Mouse (Mus musculus) liver, embryonic 14.5 days (tissue): ENCODE measurements around the gene Rassf1. TPM values are rescaled to one million over a fixed set of nuclear protein-coding genes. Genes with fewer than 3 reads are reported as not detected.

Experiments
- ATAC-seq: fragments of 200-750 bp; cut with Nextera tagmentation; 2 replicates; pipeline ENCODE4 v1.8.0; 2017; ENCODE audit warnings: moderate number of reproducible peaks, mild to moderate bottlenecking, moderate library complexity; ENCODE audit not compliant: insufficient read depth
- DNase-seq, 3 experiments: peaks; one replicate each; pipeline ENCODE4 v3.0.0-alpha.2; 2012 to 2013; ENCODE audit warnings: low read depth in 3 of 3, low spot score in 3 of 3
- H3K27ac ChIP-seq: fragments of 300-500 bp; sonication (generic); 2 replicates; pipeline ENCODE4 v1.5.1; 2014; ENCODE audit warnings: moderate library complexity, mild to moderate bottlenecking, control low read depth, inconsistent platforms
- H3K27me3 ChIP-seq: fragments of 300-500 bp; sonication (generic); 2 replicates; pipeline ENCODE4 v1.6.1; 2014; ENCODE audit warnings: mild to moderate bottlenecking, low read length, moderate library complexity; ENCODE audit not compliant: control insufficient read depth, insufficient read depth
- H3K36me3 ChIP-seq: fragments of 300-500 bp; sonication (generic); replicated peaks from 2 replicates; pipeline ENCODE4 v1.6.1; 2014; ENCODE audit warnings: low read depth; ENCODE audit not compliant: control insufficient read depth, insufficient read depth
- H3K4me1 ChIP-seq, 2 experiments: fragments of 200-500 bp in 1 of 2; fragments of 300-500 bp in 1 of 2; sonication (generic) in 1 of 2; replicated peaks; 2 replicates each; pipeline ENCODE4 v1.6.1; 2012 to 2014; ENCODE audit warnings: antibody characterized with exemption in 1 of 2, inconsistent platforms in 1 of 2, low read length in 1 of 2; ENCODE audit not compliant: control insufficient read depth in 2 of 2, insufficient read depth in 2 of 2
- H3K4me2 ChIP-seq: fragments of 300-500 bp; sonication (generic); 2 replicates; pipeline ENCODE4 v1.6.1; 2014; ENCODE audit warnings: low read depth, mild to moderate bottlenecking, control low read depth, moderate library complexity
- H3K4me3 ChIP-seq, 2 experiments: fragments of 200-500 bp in 1 of 2; fragments of 300-500 bp in 1 of 2; sonication (generic) in 1 of 2; 2 replicates each; pipeline ENCODE4 v1.5.1; 2012 to 2014; ENCODE audit warnings: low read depth in 2 of 2, low read length in 2 of 2, mild to moderate bottlenecking in 2 of 2, control low read depth in 1 of 2, inconsistent platforms in 1 of 2, moderate library complexity in 1 of 2; ENCODE audit not compliant: insufficient read depth in 1 of 2
- H3K9ac ChIP-seq: fragments of 300-500 bp; sonication (generic); replicated peaks from 2 replicates; pipeline ENCODE4 v1.6.1; 2014; ENCODE audit warnings: mild to moderate bottlenecking, control low read depth, moderate library complexity
- H3K9me3 ChIP-seq: fragments of 300-500 bp; sonication (generic); 2 replicates; pipeline ENCODE4 v1.6.1; 2016; ENCODE audit warnings: low read length, mixed read lengths; ENCODE audit not compliant: control insufficient read depth
- CTCF ChIP-seq: IDR thresholded peaks from 2 replicates; pipeline ENCODE4 v1.5.1; 2016; ENCODE audit warnings: antibody characterized with exemption, low read depth, control low read depth
- EP300 ChIP-seq: IDR thresholded peaks from 2 replicates; pipeline ENCODE4 v1.6.1; 2016; ENCODE audit warnings: antibody characterized with exemption, low read depth
- WGBS: fragments of 180-500 bp; shearing (Covaris S2); extraction: QIAGEN DNeasy Blood & Tissue Kit; methylation state at CpG from one replicate; pipeline ENCODE4 v1.1.7; 2014; ENCODE audit not compliant: insufficient replicate concordance; 5-methylcytosine and 5-hydroxymethylcytosine counted together
- polyA plus RNA-seq, 2 experiments: library from polyadenylated mRNA; depleted of rRNA in 1 of 2; stranded (reverse) in 1 of 2; unstranded in 1 of 2; fragments of >200 nt; fragmentation: Nextera tagmentation in 1 of 2; extraction: Ambion mirVana in 1 of 2; gene quantifications; 2 replicates each; pipeline versions ENCODE4 v1.2.1 to v1.2.3; 2012 to 2014

The Rassf1 gene
- polyA plus RNA-seq, 2 experiments, result 11.2 to 13.6 TPM

DNA sequence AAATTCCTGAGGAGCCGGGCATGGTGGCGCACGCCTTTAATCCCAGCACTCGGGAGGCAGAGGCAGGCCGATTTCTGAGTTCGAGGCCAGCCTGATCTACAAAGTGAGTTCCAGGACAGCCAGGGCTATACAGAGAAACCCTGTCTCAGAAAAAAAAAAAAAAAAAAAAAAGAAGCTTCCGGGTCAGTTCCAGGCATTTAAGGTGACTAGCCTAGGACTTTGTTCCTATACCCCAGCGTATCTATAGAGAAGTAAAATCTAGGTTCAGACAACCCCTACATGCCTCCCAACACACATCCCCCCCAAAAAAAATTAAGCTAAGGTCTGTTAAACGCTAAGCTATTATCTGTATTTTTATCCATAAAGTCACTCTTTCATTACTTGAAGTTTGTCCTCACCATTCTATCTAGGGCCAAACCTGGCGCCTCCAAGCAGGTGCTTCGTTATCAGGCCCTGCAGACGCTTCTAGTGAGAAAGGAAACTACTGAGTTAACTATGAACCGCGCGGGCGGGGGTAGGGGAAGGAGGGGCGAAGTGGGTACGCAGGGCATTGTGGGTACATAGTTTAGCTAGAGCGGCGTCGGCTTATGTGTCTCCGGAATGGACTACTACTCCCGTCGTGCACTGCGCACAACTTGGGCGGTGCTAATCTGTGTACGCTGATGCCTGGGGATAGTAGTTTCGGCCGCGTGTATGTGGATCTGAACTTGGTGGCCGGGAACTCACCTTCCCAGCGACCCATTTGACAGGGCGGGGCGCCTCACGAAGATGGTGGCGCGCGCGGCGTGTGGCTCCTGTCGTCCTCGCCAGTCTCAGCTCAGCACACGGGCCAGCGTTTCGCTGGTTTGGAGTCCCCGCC, 35.8 kb downstream of the Rassf1 start, which contains the start of gene Ifrd2:
Gene Ifrd2 (plus strand): TSS at position 669 of the 859 bp plus-strand sequence.
- Histone ChIP-seq H3K36me3 (peaks cover 36% of the 10 kb centered on the region), H3K9me3 (no peaks in the 10 kb centered on the region), H3K4me3 (peak within 1 kb of the TSS; percentile 83 to 98), H3K4me1 (peaks cover 27 to 33% of the 10 kb centered on the region in 2 experiments), H3K27ac (peak within 1 kb of the TSS; percentile 99), H3K4me2 (peak within 1 kb of the TSS; percentile 97), H3K9ac (peak within 1 kb of the TSS; percentile 91), H3K27me3 (no peaks in the 10 kb centered on the region)
- ATAC-seq (peak; percentile 90), DNase-seq (peak; percentile 99 to 100 (median 100))
- TF ChIP-seq CTCF (no peak), EP300 (peak; percentile 95)
- WGBS, result 6% methylated on average over 46 of the region's 46 CpGs

DNA sequence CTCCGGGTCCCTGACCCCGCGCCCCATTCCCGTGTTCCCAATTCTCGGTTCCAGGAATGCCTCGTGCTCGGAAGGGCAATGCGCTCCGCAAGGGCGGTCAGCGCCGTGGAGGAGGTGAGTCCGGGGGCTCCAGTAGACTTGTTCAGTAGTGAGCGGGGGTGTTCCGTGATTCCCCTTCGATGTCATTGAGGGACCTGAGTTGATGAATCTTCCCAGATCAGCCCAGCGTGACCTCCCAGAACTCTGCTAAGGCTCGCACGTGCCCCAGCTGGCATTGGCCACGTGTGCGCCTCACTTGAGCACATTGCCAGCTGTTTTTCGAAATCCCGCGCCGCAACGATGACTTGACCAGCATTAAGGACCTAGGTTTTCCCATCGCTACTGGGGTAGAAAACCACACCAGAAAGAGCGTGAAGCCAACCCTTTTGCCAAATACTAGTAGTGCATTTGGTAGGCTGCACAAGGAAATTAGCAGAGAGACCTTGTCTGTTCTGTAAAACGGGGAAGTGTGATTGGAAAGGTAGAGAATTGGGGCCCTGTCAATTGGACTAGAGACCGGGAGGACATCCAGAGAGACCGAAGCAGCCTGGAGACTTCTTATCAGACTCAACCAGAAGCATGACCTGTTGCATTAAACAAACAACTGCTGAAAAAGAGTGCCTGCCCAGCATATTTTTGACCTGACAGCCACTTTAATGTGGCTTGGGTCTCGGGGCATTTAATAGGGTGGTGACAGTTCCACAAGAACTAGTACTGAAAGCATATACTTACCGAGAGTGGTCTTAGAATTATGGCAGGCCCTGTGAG, 36.7 kb downstream of the Rassf1 start:
- TF ChIP-seq EP300, result peak; percentile 72
- TF ChIP-seq CTCF, result no peak
- WGBS, result under 1% methylated on average over 33 of the region's 33 CpGs

DNA sequence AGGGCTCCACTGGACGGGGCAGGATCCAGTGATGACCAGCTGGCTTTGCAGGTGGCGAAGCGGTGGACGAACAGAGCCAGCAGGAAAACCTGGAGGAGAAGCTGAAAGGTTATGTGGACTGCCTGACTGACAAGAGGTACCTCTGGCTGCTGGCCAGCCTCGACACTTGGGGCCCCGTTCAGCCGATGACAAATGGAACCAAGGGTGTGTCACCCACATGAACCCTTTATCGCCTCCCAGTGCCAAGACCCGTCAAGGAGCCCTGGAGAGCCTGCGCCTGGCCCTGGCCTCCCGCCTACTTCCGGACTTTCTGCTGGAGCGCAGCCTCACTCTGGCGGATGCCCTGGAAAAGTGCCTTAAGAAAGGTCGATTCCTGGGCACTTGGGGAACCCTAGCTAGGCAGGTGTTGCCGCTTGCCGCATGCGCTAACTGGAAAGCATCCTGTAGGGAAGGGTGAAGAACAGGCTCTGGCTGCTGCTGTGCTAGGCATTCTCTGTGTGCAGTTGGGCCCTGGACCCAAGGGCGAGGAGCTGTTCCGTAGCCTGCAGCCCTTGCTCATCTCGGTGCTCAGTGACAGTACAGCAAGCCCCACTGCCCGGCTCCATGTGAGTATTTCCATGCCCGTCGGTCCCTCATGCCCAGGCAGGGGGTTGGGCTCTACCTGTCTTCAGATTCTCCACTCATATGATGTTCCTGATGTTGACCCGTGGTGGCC, 38.9 kb downstream of the Rassf1 start:
- TF ChIP-seq EP300, result no peak
- TF ChIP-seq CTCF, result peak; percentile 63
- Histone ChIP-seq H3K27ac (peak overlapping the region; percentile 97), H3K4me2 (peak overlapping the region; percentile 97), H3K4me3 (peak overlapping the region; percentile 83 to 98), H3K9me3 (no peaks in the 10 kb centered on the region), H3K36me3 (peaks cover 62% of the 10 kb centered on the region), H3K4me1 (peaks cover 24 to 28% of the 10 kb centered on the region in 2 experiments), H3K9ac (peak overlapping the region; percentile 90), H3K27me3 (no peaks in the 10 kb centered on the region)
- peak in 2 of 3 experiments; percentile 63 to 68 for DNase-seq
- WGBS, result 59% methylated on average over 25 of the region's 25 CpGs
- ATAC-seq, result peak; percentile 6; the same call in 1 of the 2 replicates

More for the DNA sequence above, 36.7 kb downstream of the Rassf1 start:
- peaks cover 44% of the 10 kb centered on the region for H3K36me3 ChIP-seq
- peak overlapping the region; percentile 97 for H3K27ac ChIP-seq
- peak overlapping the region; percentile 90 for H3K9ac ChIP-seq
- peaks cover 24 to 28% of the 10 kb centered on the region in 2 experiments for H3K4me1 ChIP-seq
- DNase-seq, result peak; percentile 73 to 79 (median 77)
- no peaks in the 10 kb centered on the region for H3K9me3 ChIP-seq
- peak overlapping the region; percentile 83 to 98 for H3K4me3 ChIP-seq
- H3K4me2 ChIP-seq, result peak overlapping the region; percentile 97
- no peaks in the 10 kb centered on the region for H3K27me3 ChIP-seq
- ATAC-seq, result peak; percentile 21

DNA sequence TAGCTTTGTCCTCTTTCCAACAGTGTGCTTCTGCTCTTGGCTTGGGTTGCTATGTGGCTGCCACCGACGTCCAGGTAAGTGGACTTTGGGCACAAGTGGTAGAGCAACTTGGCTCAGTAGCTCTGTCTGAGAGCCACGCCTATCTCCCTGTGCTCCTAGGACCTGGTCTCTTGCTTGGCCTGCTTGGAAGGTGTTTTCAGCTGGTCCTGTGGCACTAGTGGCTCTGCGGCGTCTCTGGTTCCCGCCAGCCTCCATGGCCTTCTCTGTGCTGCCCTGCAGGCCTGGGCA, 39.4 kb downstream of the Rassf1 start:
- 88% methylated on average over 6 of the region's 6 CpGs for WGBS

More for the DNA sequence above, 39.4 kb downstream of the Rassf1 start:
- Histone ChIP-seq H3K27ac (peak overlapping the region; percentile 97), H3K4me3 (peak overlapping the region; percentile 83 to 98; a peak in 3 of 4 replicates), H3K9me3 (no peaks in the 10 kb centered on the region), H3K36me3 (peaks cover 62% of the 10 kb centered on the region), H3K27me3 (no peaks in the 10 kb centered on the region), H3K4me1 (peaks cover 24 to 28% of the 10 kb centered on the region in 2 experiments), H3K4me2 (peak overlapping the region; percentile 97), H3K9ac (peak overlapping the region; percentile 90; the same call in 1 of the 2 replicates)
- DNase-seq (no peak), ATAC-seq (no peak)
- no peak for TF ChIP-seq EP300
- no peak for TF ChIP-seq CTCF
